Mouse (Mus musculus) stomach, postnatal 0 days (tissue): Measurements from ENCODE around the gene Rasa2. TPM values are rescaled to one million over a fixed set of nuclear protein-coding genes. Genes with fewer than 3 reads are reported as not detected.
A peak's percentile ranks its signal among the peaks of the same experiment; 100 is the strongest.

ENCODE experiments used
- ATAC-seq: fragments of 200-750 bp; cut with Nextera tagmentation; 2 replicates; pipeline ENCODE4 v1.8.0; 2017; ENCODE audit not compliant: low FRiP score, low TSS enrichment
- DNase-seq: peaks from one replicate; pipeline ENCODE4 v3.0.0-alpha.2; 2016; ENCODE audit warnings: low spot score
- H3K27ac ChIP-seq: fragments of 300-500 bp; sonication (generic); replicated peaks from 2 replicates; pipeline ENCODE4 v1.5.1; 2014; ENCODE audit warnings: mild to moderate bottlenecking, control low read depth
- H3K27me3 ChIP-seq: fragments of 300-500 bp; sonication (generic); 2 replicates; pipeline ENCODE4 v1.6.1; 2014; ENCODE audit warnings: low read length; ENCODE audit not compliant: control insufficient read depth, insufficient read depth
- H3K36me3 ChIP-seq: fragments of 300-500 bp; sonication (generic); 2 replicates; pipeline ENCODE4 v1.6.1; 2014; ENCODE audit warnings: low read length, mixed read lengths; ENCODE audit not compliant: control insufficient read depth, insufficient read depth
- H3K4me1 ChIP-seq: fragments of 300-500 bp; sonication (generic); replicated peaks from 2 replicates; pipeline ENCODE4 v1.6.1; 2014; ENCODE audit warnings: antibody characterized with exemption; ENCODE audit not compliant: control insufficient read depth, insufficient read depth
- H3K4me2 ChIP-seq: fragments of 300-500 bp; sonication (generic); replicated peaks from 2 replicates; pipeline ENCODE4 v1.6.1; 2014; ENCODE audit warnings: low read depth, mild to moderate bottlenecking, control low read depth, moderate library complexity
- H3K4me3 ChIP-seq: fragments of 300-500 bp; sonication (generic); 2 replicates; pipeline ENCODE4 v1.5.1; 2014; ENCODE audit warnings: low read depth, low read length, control low read depth
- H3K9ac ChIP-seq: fragments of 300-500 bp; sonication (generic); 2 replicates; pipeline ENCODE4 v1.6.1; 2014; ENCODE audit warnings: mild to moderate bottlenecking, low read length, control low read depth, mixed read lengths
- H3K9me3 ChIP-seq: fragments of 300-500 bp; sonication (generic); 2 replicates; pipeline ENCODE4 v1.6.1; 2016; ENCODE audit warnings: low read length; ENCODE audit not compliant: control insufficient read depth
- CTCF ChIP-seq: IDR thresholded peaks from 2 replicates; pipeline ENCODE4 v1.5.1; 2016; ENCODE audit warnings: antibody characterized with exemption, low read depth, mild to moderate bottlenecking, moderate library complexity
- EP300 ChIP-seq: optimal IDR thresholded peaks from 2 replicates; pipeline ENCODE3; 2016; ENCODE audit warnings: antibody characterized with exemption
- WGBS: fragments of 180-500 bp; shearing (Covaris S2); extraction: QIAGEN DNeasy Blood & Tissue Kit; methylation state at CpG from one replicate; pipeline ENCODE4 v1.1.7; 2014; 5-methylcytosine and 5-hydroxymethylcytosine counted together
- polyA plus RNA-seq: library from polyadenylated mRNA; unstranded; fragments of >200 nt; fragmentation: Nextera tagmentation; extraction: Ambion mirVana; gene quantifications from 2 replicates; pipeline ENCODE4 v1.2.1, GENCODE M21; 2015

The Rasa2 gene
- polyA plus RNA-seq, 1 experiment from 2014 or later: 12.5 TPM

- Histone ChIP-seq H3K27ac (peak overlapping the region; percentile 99), H3K4me3 (peak overlapping the region; percentile 99; the same call in 1 of the 2 replicates), H3K9me3 (no peaks in the 10 kb centered on the region), H3K27me3 (no peaks in the 10 kb centered on the region), H3K36me3 (no peaks in the 10 kb centered on the region), H3K4me2 (peak overlapping the region; percentile 91), H3K9ac (peak overlapping the region; percentile 100), H3K4me1 (no peaks in the 10 kb centered on the region)
- DNase-seq (peak; percentile 37), ATAC-seq (peak; percentile 55)
- no peak for TF ChIP-seq EP300
- no peak for TF ChIP-seq CTCF
- 62% methylated on average over 6 of the region's 6 CpGs for WGBS
Measured at GRCm38 (mm10) chr9:96632073-96632690, 765 bp upstream of the Rasa2 start.

- Histone ChIP-seq H3K27ac (peak overlapping the region; percentile 99), H3K9ac (peak overlapping the region; percentile 100), H3K4me3 (peak overlapping the region; percentile 99), H3K4me1 (no peaks in the 10 kb centered on the region), H3K27me3 (no peaks in the 10 kb centered on the region), H3K9me3 (no peaks in the 10 kb centered on the region), H3K4me2 (peak overlapping the region; percentile 91), H3K36me3 (no peaks in the 10 kb centered on the region)
- ATAC-seq (peak; percentile 81), DNase-seq (peak; percentile 86)
- WGBS: under 1% methylated on average over 81 of the region's 105 CpGs
- TF ChIP-seq EP300 (no peak), CTCF (no peak)
Measured at GRCm38 (mm10) chr9:96630571-96631388, 637 bp downstream of the Rasa2 start.

DNA sequence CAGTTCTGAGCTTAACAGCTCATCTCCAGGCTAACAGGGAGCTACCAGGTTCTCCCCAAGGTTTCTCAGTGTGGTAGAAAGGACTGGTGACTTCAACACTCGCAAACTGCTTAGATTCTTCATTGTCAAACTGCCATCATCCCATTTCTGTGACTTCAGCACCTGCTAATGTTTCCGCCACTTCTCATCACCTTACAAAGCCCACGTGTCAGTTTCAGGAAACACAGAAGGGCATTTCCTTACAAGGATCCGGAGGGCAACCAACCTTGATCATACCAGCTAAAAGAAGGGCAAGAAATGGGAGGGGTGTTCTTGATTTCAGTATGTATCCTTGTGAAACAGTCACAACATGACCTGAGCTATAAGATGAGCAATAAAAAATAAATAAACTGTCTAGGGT is 2.3 kb downstream of the Rasa2 start:
- no peak for ATAC-seq

GRCm38 (mm10) chr9:96627557-96628085 is 3.8 kb downstream of the Rasa2 start:
- no peak overlapping the region for H3K4me3 ChIP-seq
- DNase-seq: no peak
- no peaks in the 10 kb centered on the region for H3K36me3 ChIP-seq
- TF ChIP-seq EP300: no peak
- TF ChIP-seq CTCF: no peak
- WGBS: 36% methylated on average over 5 of the region's 5 CpGs
- H3K27ac ChIP-seq: no peak overlapping the region
- H3K4me2 ChIP-seq: no peak overlapping the region
- H3K27me3 ChIP-seq: no peaks in the 10 kb centered on the region
- no peak for ATAC-seq
- H3K9ac ChIP-seq: no peak overlapping the region
- H3K9me3 ChIP-seq: no peaks in the 10 kb centered on the region
- H3K4me1 ChIP-seq: no peaks in the 10 kb centered on the region

More for the DNA sequence above, 2.3 kb downstream of the Rasa2 start:
- Histone ChIP-seq H3K9ac (no peak overlapping the region), H3K4me3 (no peak overlapping the region), H3K27ac (no peak overlapping the region), H3K4me2 (no peak overlapping the region), H3K4me1 (no peaks in the 10 kb centered on the region), H3K27me3 (no peaks in the 10 kb centered on the region), H3K9me3 (no peaks in the 10 kb centered on the region), H3K36me3 (no peaks in the 10 kb centered on the region)
- 69% methylated on average over 4 of the region's 4 CpGs for WGBS
- DNase-seq: no peak
- TF ChIP-seq CTCF (no peak), EP300 (no peak)

GRCm38 (mm10) chr9:96627042-96627441 is 4.4 kb downstream of the Rasa2 start:
- Histone ChIP-seq H3K4me1 (no peaks in the 10 kb centered on the region), H3K9ac (no peak overlapping the region), H3K9me3 (no peaks in the 10 kb centered on the region), H3K27me3 (no peaks in the 10 kb centered on the region), H3K27ac (no peak overlapping the region), H3K4me3 (no peak overlapping the region), H3K4me2 (no peak overlapping the region), H3K36me3 (no peaks in the 10 kb centered on the region)
- WGBS: 55% methylated on average over 1 of the region's 1 CpGs
- ATAC-seq: no peak
- DNase-seq: no peak
- no peak for TF ChIP-seq EP300
- TF ChIP-seq CTCF: no peak
